Mouse (Mus musculus) intestine, embryonic 16.5 days (tissue): ENCODE measurements at regions not wholly inside any gene's neighbourhood (a gene's known extent, or its start where the extent isn't known, plus 50 kb on each side); places are given as distances from the start of the nearest gene placed in this dataset.

Experiments
- ATAC-seq: fragments of 200-750 bp; cut with Nextera tagmentation; 2 replicates; pipeline ENCODE4 v1.8.0; 2017; ENCODE audit warnings: moderate TSS enrichment, moderate library complexity
- H3K27ac ChIP-seq: fragments of 300-500 bp; sonication (generic); 2 replicates; pipeline ENCODE4 v1.5.1; 2014; ENCODE audit warnings: mild to moderate bottlenecking, low read length
- H3K27me3 ChIP-seq: fragments of 300-500 bp; sonication (generic); replicated peaks from 2 replicates; pipeline ENCODE4 v1.6.1; 2014; ENCODE audit warnings: low read length, control low read depth, mixed read lengths; ENCODE audit not compliant: control insufficient read depth, insufficient read depth
- H3K36me3 ChIP-seq: fragments of 300-500 bp; sonication (generic); 2 replicates; pipeline ENCODE4 v1.6.1; 2014; ENCODE audit warnings: low read length, control low read depth; ENCODE audit not compliant: control insufficient read depth, insufficient read depth
- H3K4me1 ChIP-seq: fragments of 300-500 bp; sonication (generic); 2 replicates; pipeline ENCODE4 v1.6.1; 2014; ENCODE audit warnings: low read length, control low read depth, mixed read lengths; ENCODE audit not compliant: control insufficient read depth, insufficient read depth
- H3K4me2 ChIP-seq: fragments of 300-500 bp; sonication (generic); 2 replicates; pipeline ENCODE4 v1.6.1; 2014; ENCODE audit warnings: low read depth, low read length, control low read depth
- H3K4me3 ChIP-seq: fragments of 300-500 bp; sonication (generic); 2 replicates; pipeline ENCODE4 v1.5.1; 2014; ENCODE audit warnings: mild to moderate bottlenecking, low read length
- H3K9ac ChIP-seq: fragments of 300-500 bp; sonication (generic); 2 replicates; pipeline ENCODE4 v1.6.1; 2014; ENCODE audit warnings: low read depth, low read length
- H3K9me3 ChIP-seq: fragments of 300-500 bp; sonication (generic); 2 replicates; pipeline ENCODE4 v1.6.1; 2016; ENCODE audit warnings: low read length, control low read depth; ENCODE audit not compliant: control insufficient read depth
- WGBS: fragments of 180-500 bp; shearing (Covaris S2); extraction: QIAGEN DNeasy Blood & Tissue Kit; methylation state at CpG from one replicate; pipeline ENCODE4 v1.1.7; 2014; 5-methylcytosine and 5-hydroxymethylcytosine counted together

DNA sequence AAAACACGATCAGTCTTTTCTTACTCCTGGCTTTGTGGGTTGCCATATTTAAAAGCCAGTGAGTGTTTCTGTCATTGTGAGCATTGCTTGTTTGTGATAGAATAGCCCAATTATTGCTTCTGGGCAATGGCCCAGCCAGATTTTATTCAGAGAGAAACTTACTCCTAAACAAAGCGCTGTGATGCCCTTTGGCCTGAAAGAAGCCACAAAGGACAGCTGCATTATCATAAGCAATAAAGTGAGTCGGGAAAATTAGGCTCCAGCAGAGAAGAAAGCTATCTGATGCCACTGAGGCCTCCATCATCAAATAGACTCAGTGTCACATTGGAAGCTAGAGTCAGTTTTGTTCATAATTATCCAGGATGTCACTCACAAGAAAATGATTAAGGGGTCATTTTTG, 644.9 kb upstream of the Tle4 start:
- Histone ChIP-seq H3K27ac (no peak overlapping the region), H3K36me3 (no peaks in the 10 kb centered on the region), H3K9me3 (no peaks in the 10 kb centered on the region), H3K4me1 (no peaks in the 10 kb centered on the region), H3K4me2 (no peak overlapping the region), H3K27me3 (no peaks in the 10 kb centered on the region), H3K4me3 (no peak overlapping the region), H3K9ac (no peak overlapping the region)
- ATAC-seq: no peak
- WGBS: 60% methylated on average over 3 of the region's 3 CpGs

GRCm38 (mm10) chr19:15230129-15230927, 632.5 kb upstream of the Tle4 start:
- 64% methylated on average over 2 of the region's 2 CpGs for WGBS
- Histone ChIP-seq H3K4me2 (no peak overlapping the region), H3K9me3 (no peaks in the 10 kb centered on the region), H3K36me3 (no peaks in the 10 kb centered on the region), H3K4me1 (no peaks in the 10 kb centered on the region), H3K9ac (no peak overlapping the region), H3K4me3 (no peak overlapping the region), H3K27ac (no peak overlapping the region), H3K27me3 (no peaks in the 10 kb centered on the region)
- ATAC-seq: no peak

DNA sequence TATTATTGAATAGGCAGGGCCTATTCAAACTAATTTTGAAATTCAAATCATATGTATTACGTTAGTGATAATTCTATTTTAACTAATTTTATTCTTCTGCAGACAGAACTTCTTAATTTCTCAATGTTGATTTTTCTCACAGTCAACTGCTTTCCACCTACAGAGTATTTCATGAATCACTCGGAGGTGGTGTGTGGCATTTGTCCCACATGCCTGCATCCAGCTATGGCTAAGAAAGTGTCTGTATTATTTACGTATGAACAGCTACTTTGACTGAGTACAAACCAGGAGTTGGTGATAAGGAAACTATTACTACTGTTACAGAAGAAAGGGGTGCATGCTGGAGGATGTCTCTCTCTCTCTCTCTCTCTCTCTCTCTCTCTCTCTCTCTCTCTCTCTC, 619.5 kb upstream of the Tle4 start:
- Histone ChIP-seq H3K36me3 (no peaks in the 10 kb centered on the region), H3K4me2 (no peak overlapping the region), H3K9me3 (no peaks in the 10 kb centered on the region), H3K27me3 (no peaks in the 10 kb centered on the region), H3K9ac (no peak overlapping the region), H3K4me3 (no peak overlapping the region), H3K27ac (no peak overlapping the region), H3K4me1 (no peaks in the 10 kb centered on the region)
- WGBS: 84% methylated on average over 3 of the region's 3 CpGs
- ATAC-seq: no peak

- H3K27me3 ChIP-seq: no peaks in the 10 kb centered on the region
- 67% methylated on average over 3 of the region's 3 CpGs for WGBS
- no peak overlapping the region for H3K27ac ChIP-seq
- no peaks in the 10 kb centered on the region for H3K4me1 ChIP-seq
- H3K9me3 ChIP-seq: no peaks in the 10 kb centered on the region
- H3K4me2 ChIP-seq: no peak overlapping the region
- no peaks in the 10 kb centered on the region for H3K36me3 ChIP-seq
- no peak for ATAC-seq
- H3K9ac ChIP-seq: no peak overlapping the region
- no peak overlapping the region for H3K4me3 ChIP-seq
These were observed 616.8 kb upstream of the Tle4 start for GRCm38 (mm10) chr19:15214651-15215050.

DNA sequence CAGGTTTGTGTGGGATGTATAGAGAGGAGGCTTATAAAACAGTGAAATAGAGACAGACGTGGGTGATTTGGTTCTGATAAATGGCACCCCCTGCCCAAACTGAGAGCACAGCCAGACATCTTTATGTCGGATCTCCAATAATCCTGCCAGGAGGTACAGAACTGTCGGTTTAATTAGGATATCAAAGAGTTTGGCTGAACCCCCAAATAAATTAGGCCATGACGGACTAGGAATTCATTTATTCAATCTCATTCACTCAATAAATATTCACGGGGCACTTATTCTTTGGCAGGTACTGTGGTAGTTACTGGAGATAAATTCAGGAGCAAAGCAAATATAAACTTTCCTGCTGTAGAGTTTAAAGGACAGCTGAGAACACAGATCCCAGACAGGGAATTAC, 615.0 kb upstream of the Tle4 start:
- Histone ChIP-seq H3K4me1 (no peaks in the 10 kb centered on the region), H3K36me3 (no peaks in the 10 kb centered on the region), H3K27me3 (no peaks in the 10 kb centered on the region), H3K27ac (no peak overlapping the region), H3K4me3 (no peak overlapping the region), H3K9ac (no peak overlapping the region), H3K9me3 (no peaks in the 10 kb centered on the region), H3K4me2 (no peak overlapping the region)
- 50% methylated on average over 5 of the region's 5 CpGs for WGBS
- no peak for ATAC-seq

DNA sequence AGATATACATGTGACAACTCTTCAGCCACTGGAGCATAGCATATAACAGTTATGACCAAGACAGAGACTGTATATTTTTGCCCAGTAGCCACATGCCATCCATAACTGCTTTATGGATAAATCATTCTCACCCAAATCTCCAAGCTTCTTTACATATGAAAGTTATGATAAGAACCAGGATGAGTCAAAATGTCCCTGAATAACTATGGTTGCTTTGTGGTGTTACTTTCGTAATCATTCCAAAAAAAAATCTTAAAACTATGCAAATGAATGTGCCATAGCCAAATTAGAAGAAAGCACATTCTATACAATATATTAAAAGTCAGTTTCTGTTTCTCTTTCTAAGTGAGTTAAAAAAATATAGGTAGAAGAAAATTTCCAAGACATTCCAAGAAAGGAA, 605.2 kb upstream of the Tle4 start:
- Histone ChIP-seq H3K27ac (no peak overlapping the region), H3K9me3 (no peaks in the 10 kb centered on the region), H3K36me3 (no peaks in the 10 kb centered on the region), H3K4me2 (no peak overlapping the region), H3K4me1 (no peaks in the 10 kb centered on the region), H3K27me3 (no peaks in the 10 kb centered on the region), H3K4me3 (no peak overlapping the region), H3K9ac (no peak overlapping the region)
- WGBS: 84% methylated on average over 1 of the region's 1 CpGs
- ATAC-seq: no peak

DNA sequence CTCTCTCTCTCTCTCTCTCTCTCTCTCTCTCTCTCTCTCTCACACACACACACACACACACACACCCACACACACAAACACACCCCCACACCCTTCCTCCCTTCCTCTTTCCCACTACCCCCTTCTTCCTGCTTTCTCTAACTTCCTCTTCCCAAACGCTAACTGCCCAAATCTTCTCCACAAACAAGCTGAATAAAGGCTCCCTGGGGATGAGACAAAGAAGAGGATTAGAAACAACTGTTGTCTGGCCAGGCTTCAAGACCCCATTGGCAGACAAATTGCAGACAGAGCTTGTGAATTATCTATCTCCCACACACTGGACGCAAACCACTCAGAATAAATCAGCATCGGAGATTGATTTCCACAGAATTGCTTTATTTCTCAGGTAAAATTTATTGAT, 603.4 kb upstream of the Tle4 start:
- no peak overlapping the region for H3K4me2 ChIP-seq
- WGBS: 36% methylated on average over 3 of the region's 3 CpGs
- no peak for ATAC-seq

DNA sequence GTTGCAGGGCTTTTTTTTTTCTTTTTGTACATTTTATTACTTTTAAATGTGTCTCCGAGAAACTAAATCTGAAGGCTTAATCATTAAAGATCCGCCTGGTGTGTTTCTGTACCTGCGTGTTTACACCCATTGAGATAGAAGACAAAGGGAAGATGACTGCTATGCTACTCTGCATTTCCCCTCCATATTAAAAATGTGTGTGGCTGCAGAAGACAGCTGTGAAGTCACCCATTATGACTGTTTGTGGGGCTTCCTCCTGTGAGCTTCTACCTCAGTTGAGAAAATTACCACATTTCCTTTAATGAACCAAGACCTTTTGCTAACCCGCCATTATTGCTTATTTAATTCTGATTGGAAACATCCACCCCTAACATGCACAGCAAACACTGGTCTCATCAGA, 602.9 kb upstream of the Tle4 start:
- no peaks in the 10 kb centered on the region for H3K36me3 ChIP-seq
- no peaks in the 10 kb centered on the region for H3K9me3 ChIP-seq
- no peaks in the 10 kb centered on the region for H3K27me3 ChIP-seq
- H3K4me1 ChIP-seq: no peaks in the 10 kb centered on the region
- no peak overlapping the region for H3K9ac ChIP-seq
- 65% methylated on average over 4 of the region's 4 CpGs for WGBS
- H3K4me2 ChIP-seq: no peak overlapping the region
- H3K27ac ChIP-seq: no peak overlapping the region
- no peak for ATAC-seq
- H3K4me3 ChIP-seq: no peak overlapping the region

More for the DNA sequence above, 603.4 kb upstream of the Tle4 start:
- Histone ChIP-seq H3K9me3 (no peaks in the 10 kb centered on the region), H3K27ac (no peak overlapping the region), H3K36me3 (no peaks in the 10 kb centered on the region), H3K4me1 (no peaks in the 10 kb centered on the region), H3K9ac (no peak overlapping the region), H3K27me3 (no peaks in the 10 kb centered on the region), H3K4me3 (no peak overlapping the region)

GRCm38 (mm10) chr19:15200361-15200760, 602.5 kb upstream of the Tle4 start:
- Histone ChIP-seq H3K27ac (no peak overlapping the region), H3K9ac (no peak overlapping the region), H3K9me3 (no peaks in the 10 kb centered on the region), H3K4me1 (no peaks in the 10 kb centered on the region), H3K4me2 (no peak overlapping the region), H3K36me3 (no peaks in the 10 kb centered on the region), H3K27me3 (no peaks in the 10 kb centered on the region), H3K4me3 (no peak overlapping the region)
- ATAC-seq: no peak
- WGBS: 46% methylated on average over 2 of the region's 2 CpGs

DNA sequence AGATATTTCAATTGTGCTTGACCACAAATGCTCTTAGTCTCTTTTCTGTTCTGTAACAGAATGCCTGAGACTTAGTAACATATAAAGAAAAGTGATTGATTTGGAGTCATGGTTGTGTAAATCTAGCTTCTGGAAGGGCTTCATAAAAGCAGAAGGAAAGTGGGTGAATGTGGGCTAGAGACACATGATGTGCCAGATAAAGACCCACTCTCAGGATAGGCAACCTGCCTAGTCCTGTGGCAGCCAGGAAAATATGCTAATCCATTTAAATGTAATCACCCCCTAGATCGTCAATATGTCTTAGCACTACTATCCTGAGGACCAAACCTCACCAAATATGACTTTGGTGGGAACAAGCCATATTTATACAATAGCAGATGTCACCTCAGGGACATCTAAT, 601.8 kb upstream of the Tle4 start:
- Histone ChIP-seq H3K4me2 (no peak overlapping the region), H3K4me1 (no peaks in the 10 kb centered on the region), H3K27me3 (no peaks in the 10 kb centered on the region), H3K9ac (no peak overlapping the region), H3K36me3 (no peaks in the 10 kb centered on the region), H3K4me3 (no peak overlapping the region), H3K27ac (no peak overlapping the region), H3K9me3 (no peaks in the 10 kb centered on the region)
- 85% methylated on average over 1 of the region's 1 CpGs for WGBS
- ATAC-seq: no peak
